Mouse (Mus musculus) cerebellum, adult 2 months (tissue): ENCODE data around the gene Kcnk5. TPM values are rescaled to one million over a fixed set of nuclear protein-coding genes. Genes with fewer than 3 reads are reported as not detected.

Experiments used
- DNase-seq, 2 experiments: peaks; one replicate each; pipeline ENCODE4 v3.0.0; 2021
- H3K27ac ChIP-seq: fragments of 200-500 bp; 2 replicates; pipeline ENCODE4 v1.5.1; 2012; ENCODE audit warnings: low read length, control low read depth, inconsistent platforms; ENCODE audit not compliant: insufficient read depth
- H3K27me3 ChIP-seq: fragments of 200-500 bp; 2 replicates; pipeline ENCODE4 v1.6.1; 2012; ENCODE audit warnings: inconsistent platforms, mild to moderate bottlenecking, low read length, moderate library complexity; ENCODE audit not compliant: control insufficient read depth, insufficient read depth
- H3K4me1 ChIP-seq: fragments of 200-500 bp; 2 replicates; pipeline ENCODE4 v1.6.1; 2011; ENCODE audit warnings: low read length; ENCODE audit not compliant: control insufficient read depth, insufficient read depth
- H3K4me3 ChIP-seq: fragments of 200-500 bp; replicated peaks from 2 replicates; pipeline ENCODE3; 2011; ENCODE audit warnings: mild to moderate bottlenecking, low read depth, low read length, control low read depth; ENCODE audit not compliant: insufficient read depth
- CTCF ChIP-seq: fragments of 200-500 bp; IDR thresholded peaks from 2 replicates; pipeline ENCODE4 v1.5.1; 2011; ENCODE audit warnings: low read depth, mild to moderate bottlenecking, control low read depth, low read length, moderate library complexity, borderline replicate concordance; ENCODE audit not compliant: insufficient read depth
- POLR2A ChIP-seq: fragments of 200-500 bp; IDR thresholded peaks from 2 replicates; pipeline ENCODE4 v1.6.1; 2011; ENCODE audit warnings: low read length, control low read depth, borderline replicate concordance; ENCODE audit not compliant: insufficient read depth
- WGBS: fragments of 180-500 bp; shearing (Covaris S2); methylation state at CpG from one replicate; pipeline ENCODE4 v1.1.7; 2018; 5-methylcytosine and 5-hydroxymethylcytosine counted together
- polyA plus RNA-seq: library from polyadenylated mRNA; depleted of rRNA; stranded (reverse); fragments of >200 nt; gene quantifications from 2 replicates; pipeline ENCODE4 v1.2.3, GENCODE M21; 2012

Kcnk5 gene
- polyA plus RNA-seq, 1 experiment = 0.85 TPM

- H3K4me1 ChIP-seq = no peaks in the 10 kb centered on the region
- H3K27me3 ChIP-seq = no peaks in the 10 kb centered on the region
- no peak overlapping the region for H3K27ac ChIP-seq
- DNase-seq = no peak
- 38% methylated on average over 9 of the region's 9 CpGs for WGBS
- TF ChIP-seq POLR2A = no peak
- TF ChIP-seq CTCF = no peak
- H3K4me3 ChIP-seq = no peak overlapping the region
Observed at GRCm38 (mm10) chr14:20211754-20212601, 30.4 kb upstream of the Kcnk5 start.

GRCm38 (mm10) chr14:20209926-20210325 lies 28.3 kb upstream of the Kcnk5 start:
- TF ChIP-seq CTCF (no peak), POLR2A (no peak)
- DNase-seq = no peak
- no peak overlapping the region for H3K27ac ChIP-seq
- no peaks in the 10 kb centered on the region for H3K27me3 ChIP-seq
- no peak overlapping the region for H3K4me3 ChIP-seq
- 77% methylated on average over 7 of the region's 7 CpGs for WGBS
- H3K4me1 ChIP-seq = no peaks in the 10 kb centered on the region

- no peaks in the 10 kb centered on the region for H3K4me1 ChIP-seq
- H3K4me3 ChIP-seq = no peak overlapping the region
- no peaks in the 10 kb centered on the region for H3K27me3 ChIP-seq
- 22% methylated on average over 6 of the region's 6 CpGs for WGBS
- DNase-seq = no peak
- TF ChIP-seq POLR2A = no peak
- no peak overlapping the region for H3K27ac ChIP-seq
Observed at GRCm38 (mm10) chr14:20208435-20208834, 26.8 kb upstream of the Kcnk5 start.

- H3K4me3 ChIP-seq = no peak overlapping the region
- H3K4me1 ChIP-seq = no peaks in the 10 kb centered on the region
- no peak for DNase-seq
- TF ChIP-seq POLR2A (no peak), CTCF (no peak)
- no peak overlapping the region for H3K27ac ChIP-seq
- no peaks in the 10 kb centered on the region for H3K27me3 ChIP-seq
- 87% methylated on average over 4 of the region's 4 CpGs for WGBS
Observed at GRCm38 (mm10) chr14:20205747-20206146, 24.1 kb upstream of the Kcnk5 start.

GRCm38 (mm10) chr14:20203301-20203700 lies 21.7 kb upstream of the Kcnk5 start:
- Histone ChIP-seq H3K4me3 (no peak overlapping the region), H3K4me1 (no peaks in the 10 kb centered on the region), H3K27ac (no peak overlapping the region), H3K27me3 (no peaks in the 10 kb centered on the region)
- no peak for DNase-seq
- no peak for TF ChIP-seq POLR2A
- TF ChIP-seq CTCF = no peak
- 48% methylated on average over 4 of the region's 4 CpGs for WGBS

GRCm38 (mm10) chr14:20202655-20203181 lies 21.1 kb upstream of the Kcnk5 start:
- Histone ChIP-seq H3K27me3 (no peaks in the 10 kb centered on the region), H3K4me3 (no peak overlapping the region), H3K4me1 (no peaks in the 10 kb centered on the region), H3K27ac (no peak overlapping the region)
- no peak for TF ChIP-seq CTCF
- TF ChIP-seq POLR2A = no peak
- DNase-seq = no peak
- 95% methylated on average over 5 of the region's 5 CpGs for WGBS

- DNase-seq = no peak
- WGBS = 35% methylated on average over 8 of the region's 8 CpGs
- TF ChIP-seq CTCF = no peak
- TF ChIP-seq POLR2A = no peak
- Histone ChIP-seq H3K27ac (no peak overlapping the region), H3K4me1 (no peaks in the 10 kb centered on the region), H3K27me3 (no peaks in the 10 kb centered on the region), H3K4me3 (no peak overlapping the region)
Observed at GRCm38 (mm10) chr14:20201066-20201683, 19.6 kb upstream of the Kcnk5 start.
